Mouse (Mus musculus) central nervous system, embryonic 11.5 days (tissue): ENCODE data around the gene Plxdc1. TPM values are rescaled to one million over a fixed set of nuclear protein-coding genes. Genes with fewer than 3 reads are reported as not detected.

ENCODE experiments used
- polyA plus RNA-seq: library from polyadenylated mRNA; depleted of rRNA; stranded (reverse); fragments of >200 nt; gene quantifications from 2 replicates; pipeline ENCODE4 v1.2.3, GENCODE M21; 2012; rRNA removed

The Plxdc1 gene
- 0.13 and 0.31 TPM in 2 replicates for polyA plus RNA-seq

DNA sequence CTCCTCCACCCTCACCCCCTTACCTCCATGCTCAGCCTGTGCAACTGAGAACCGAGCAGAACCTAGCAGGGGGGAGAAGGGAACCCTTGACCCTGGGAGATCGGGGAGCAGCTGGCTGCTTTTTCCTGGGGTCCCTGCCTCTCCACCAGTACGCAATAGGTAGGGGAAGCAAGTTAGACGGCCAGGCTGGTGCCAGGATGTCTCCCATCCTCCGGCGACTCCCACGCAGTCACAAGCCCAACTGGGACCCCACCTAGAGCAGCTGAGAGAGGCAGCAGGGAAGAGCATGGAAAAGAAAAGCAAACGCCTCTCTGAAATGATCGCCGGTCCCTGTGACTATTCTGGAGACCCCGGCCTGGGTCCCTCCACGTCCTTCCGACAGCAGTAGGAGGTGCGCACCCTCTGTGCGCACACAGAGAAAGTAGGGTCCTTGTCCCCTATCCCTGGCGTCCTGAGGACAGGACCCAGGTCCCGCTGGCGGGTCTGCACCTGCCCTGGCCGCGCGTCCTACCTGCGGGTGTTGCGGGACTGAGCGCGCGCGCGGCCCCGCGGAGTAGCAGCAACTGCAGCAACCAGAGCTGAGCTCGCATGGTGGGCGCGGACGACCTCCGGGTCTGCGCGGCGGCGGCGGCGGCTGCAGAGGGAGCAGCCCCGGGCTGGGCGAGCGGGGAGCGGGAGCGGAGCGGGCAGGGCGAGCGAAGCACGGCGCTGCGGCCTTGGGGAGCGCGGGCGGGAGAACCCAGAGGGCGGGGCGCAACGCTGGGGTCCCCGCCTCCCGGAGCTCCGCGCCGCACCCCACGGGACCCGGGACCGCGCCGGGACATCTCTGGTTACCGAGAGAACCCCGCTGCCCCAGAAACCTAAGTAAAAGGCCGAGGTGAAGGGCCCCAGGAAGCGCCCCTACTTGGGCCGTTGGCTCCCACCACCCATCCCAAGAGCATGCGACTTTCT, at the start of gene Plxdc1:
Plxdc1 (minus strand) TSS at position 718 of the 951 bp plus-strand sequence.

DNA sequence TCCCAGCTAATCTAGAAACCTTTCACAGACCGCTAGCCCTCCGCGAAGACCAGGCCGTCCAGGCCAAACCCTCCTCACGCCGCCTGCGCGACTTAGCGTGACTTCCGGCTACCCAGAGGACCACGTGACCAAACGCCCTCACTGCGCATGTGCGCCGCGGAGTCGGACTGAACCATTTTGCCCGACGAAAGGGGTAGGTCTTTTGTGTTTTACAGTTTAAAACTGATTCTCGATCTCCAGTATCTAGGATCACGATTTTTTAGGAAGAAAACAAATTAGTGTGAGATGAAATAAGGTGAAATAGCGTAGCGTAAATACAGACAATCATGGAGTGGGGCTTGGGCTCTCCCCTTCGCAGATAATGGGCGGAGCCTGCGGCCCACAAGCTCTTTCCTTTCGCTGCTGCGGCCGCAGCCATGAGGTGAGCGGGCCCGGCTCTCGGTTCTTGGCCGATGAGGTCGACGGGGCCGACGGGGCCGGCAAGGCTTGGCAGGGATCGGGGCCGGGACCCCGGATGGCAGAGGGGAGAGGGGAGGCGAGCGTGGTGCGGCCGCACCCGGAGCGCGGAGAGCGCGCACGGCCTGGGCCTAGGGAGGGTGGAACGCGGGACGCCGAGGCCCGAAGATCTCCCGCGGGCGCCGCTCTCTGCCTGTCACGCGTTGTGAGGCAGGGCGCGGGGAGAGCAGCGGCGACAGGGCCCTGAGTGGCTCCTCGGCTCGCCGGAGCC, 40.5 kb upstream of the Plxdc1 start, which contains the start of gene Rpl19:
Rpl19 (plus strand) TSS at position 141 of the 727 bp plus-strand sequence.

DNA sequence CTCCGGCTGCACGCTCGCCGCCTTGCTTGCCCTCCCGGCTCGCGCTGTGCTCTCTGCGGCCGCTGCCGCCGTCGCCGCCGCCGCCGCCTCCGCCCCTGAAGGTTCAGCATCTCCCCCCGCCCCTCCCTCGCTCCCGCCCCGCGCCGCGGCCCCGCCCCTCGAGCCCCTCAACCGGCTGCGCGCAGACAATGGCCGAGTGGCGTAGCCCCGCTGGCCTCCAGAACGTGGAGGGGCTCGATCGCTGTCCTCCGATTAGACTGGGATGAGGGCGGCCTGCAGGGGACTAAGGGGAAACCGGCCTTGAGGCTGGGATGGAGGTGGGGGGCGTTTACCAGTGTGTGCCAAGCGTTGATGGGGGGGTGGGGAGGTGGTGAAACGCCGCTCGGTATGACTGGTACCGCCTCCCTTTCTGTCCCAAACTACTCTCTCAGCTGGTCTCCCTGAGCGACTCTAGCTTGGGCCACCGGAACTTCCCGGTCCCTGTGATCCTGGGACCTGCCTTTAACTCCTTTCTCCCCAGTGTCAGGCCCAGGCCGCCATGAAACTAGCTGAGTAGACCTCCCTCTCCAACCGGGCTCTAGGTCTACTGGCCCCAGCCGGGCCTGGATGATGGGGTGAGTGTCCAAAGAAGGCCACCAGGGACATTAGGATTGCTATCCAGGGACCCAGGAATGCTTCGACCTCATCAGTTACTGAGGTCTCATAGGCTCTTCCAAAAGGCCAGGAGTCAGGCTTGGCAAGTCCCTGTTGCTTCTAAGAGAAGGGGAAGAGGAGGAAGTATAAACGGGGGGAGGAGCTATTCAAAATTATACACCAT, 36.5 kb upstream of the Plxdc1 start, which contains the start of gene Cacnb1:
Cacnb1 (minus strand) TSS at position 480 of the 817 bp plus-strand sequence.

DNA sequence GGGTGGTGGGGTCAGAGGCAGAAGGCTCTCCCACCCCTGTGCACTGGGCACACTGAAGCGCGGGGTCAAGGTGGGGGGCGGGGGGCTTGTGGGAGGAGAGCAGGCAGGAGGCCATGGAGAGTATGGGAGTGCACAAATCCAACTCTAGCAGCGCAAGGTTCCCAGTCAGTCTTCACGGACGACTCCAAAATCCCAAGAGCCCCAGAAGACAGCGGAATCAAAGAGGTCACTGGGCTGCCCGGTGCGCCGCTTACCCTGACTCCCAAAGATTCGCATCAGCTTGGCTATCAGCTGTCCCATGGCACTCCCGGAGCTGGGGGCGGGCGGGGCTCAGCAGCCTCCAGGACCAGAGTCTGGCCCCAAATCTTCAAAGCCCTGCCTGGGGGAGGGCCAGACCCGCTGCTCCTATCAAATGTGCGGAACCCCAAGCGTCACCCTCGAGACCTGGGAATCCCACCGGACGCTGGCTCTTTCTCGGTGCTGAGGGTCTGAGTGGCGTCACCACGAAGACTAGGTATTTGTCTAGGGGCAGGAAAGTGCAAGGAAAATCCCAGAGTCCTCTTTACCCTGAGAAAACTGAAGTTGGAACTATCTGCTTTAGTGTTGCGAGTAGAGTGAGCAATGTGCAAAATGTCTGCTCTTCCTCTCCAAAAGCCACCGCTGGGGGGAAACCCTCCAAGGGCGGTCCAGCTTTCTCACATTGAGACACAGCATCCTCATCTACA, 9.5 kb upstream of the Plxdc1 start, which contains the start of gene Arl5c:
Arl5c (minus strand) TSS at position 618 of the 725 bp plus-strand sequence.

DNA sequence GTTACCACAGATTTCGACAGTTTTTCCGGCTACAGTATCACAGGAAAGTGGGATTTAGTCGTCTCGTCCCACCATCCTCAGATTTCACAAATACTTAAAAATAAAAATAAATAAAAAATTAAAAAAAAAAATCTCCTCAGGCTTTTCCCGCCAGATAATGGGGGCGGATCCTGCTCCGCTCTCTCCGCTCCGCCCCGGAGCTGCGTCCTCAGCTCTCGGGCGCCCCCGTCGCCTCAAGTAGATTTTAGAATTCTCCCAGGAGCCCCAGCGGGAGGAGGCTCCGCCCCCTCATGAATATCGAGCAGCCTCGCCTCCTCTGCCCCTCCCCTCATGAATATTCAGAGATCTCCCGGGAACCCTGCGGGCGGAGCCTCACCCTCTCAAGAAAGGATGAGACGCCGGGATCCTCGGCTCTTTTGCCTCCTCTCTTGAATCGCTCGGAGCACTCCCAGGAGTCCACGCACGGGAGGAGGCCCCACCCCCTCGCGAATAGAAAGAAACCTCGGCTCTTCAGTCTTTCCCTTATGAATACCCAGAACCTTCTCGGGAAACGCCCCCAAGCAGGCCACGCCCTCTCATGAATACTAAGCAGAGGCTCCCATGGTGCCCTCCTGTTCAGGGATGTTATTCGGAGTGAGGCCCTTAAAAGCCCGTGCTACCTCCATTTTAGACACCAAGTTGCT, 102.2 kb downstream of the Plxdc1 start, which contains the start of gene Fbxo47:
Fbxo47 (minus strand) TSS at position 237 of the 683 bp plus-strand sequence.

Other genes with a start within 250 kb of the Plxdc1 start
- gene Pip4k2b, start 241.7 kb downstream of the Plxdc1 start, polyA plus RNA-seq = 30.7 and 36.6 TPM in 2 replicates
- 20.1 and 28.6 TPM in 2 replicates for gene Cwc25, start 219.9 kb downstream of the Plxdc1 start, polyA plus RNA-seq
- 0.52 and 0.95 TPM in 2 replicates for gene 1700001P01Rik, start 210.5 kb downstream of the Plxdc1 start, polyA plus RNA-seq
- gene Rpl23, start 204.0 kb downstream of the Plxdc1 start, polyA plus RNA-seq = 992 and 1,452 TPM in 2 replicates
- gene Lasp1, start 187.4 kb downstream of the Plxdc1 start, polyA plus RNA-seq = 58.6 and 78.0 TPM in 2 replicates
- 8.3 and 18.7 TPM in 2 replicates for gene B230217C12Rik, start 145.7 kb downstream of the Plxdc1 start, polyA plus RNA-seq
- 0.67 and 0.74 TPM in 2 replicates for gene Fbxo47, start 102.3 kb downstream of the Plxdc1 start, polyA plus RNA-seq
- 0.91 and 1.3 TPM in 2 replicates for gene Arl5c, start 9.7 kb upstream of the Plxdc1 start, polyA plus RNA-seq
- 24.9 and 29.1 TPM in 2 replicates for gene Cacnb1, start 36.6 kb upstream of the Plxdc1 start, polyA plus RNA-seq
- gene Rpl19, start 40.3 kb upstream of the Plxdc1 start, polyA plus RNA-seq = 1,982 and 2,772 TPM in 2 replicates
- gene Stac2, start 67.0 kb upstream of the Plxdc1 start, polyA plus RNA-seq = 0.92 and 1.8 TPM in 2 replicates
- 17.0 and 20.7 TPM in 2 replicates for gene Fbxl20, start 164.0 kb upstream of the Plxdc1 start, polyA plus RNA-seq
- 38.2 and 40.9 TPM in 2 replicates for gene Med1, start 206.8 kb upstream of the Plxdc1 start, polyA plus RNA-seq
- 21.6 and 29.6 TPM in 2 replicates for gene Cdk12, start 216.6 kb upstream of the Plxdc1 start, polyA plus RNA-seq